Comparison of ENCODE assay signal across 8 mouse cellular contexts in the genomic region with DNA sequence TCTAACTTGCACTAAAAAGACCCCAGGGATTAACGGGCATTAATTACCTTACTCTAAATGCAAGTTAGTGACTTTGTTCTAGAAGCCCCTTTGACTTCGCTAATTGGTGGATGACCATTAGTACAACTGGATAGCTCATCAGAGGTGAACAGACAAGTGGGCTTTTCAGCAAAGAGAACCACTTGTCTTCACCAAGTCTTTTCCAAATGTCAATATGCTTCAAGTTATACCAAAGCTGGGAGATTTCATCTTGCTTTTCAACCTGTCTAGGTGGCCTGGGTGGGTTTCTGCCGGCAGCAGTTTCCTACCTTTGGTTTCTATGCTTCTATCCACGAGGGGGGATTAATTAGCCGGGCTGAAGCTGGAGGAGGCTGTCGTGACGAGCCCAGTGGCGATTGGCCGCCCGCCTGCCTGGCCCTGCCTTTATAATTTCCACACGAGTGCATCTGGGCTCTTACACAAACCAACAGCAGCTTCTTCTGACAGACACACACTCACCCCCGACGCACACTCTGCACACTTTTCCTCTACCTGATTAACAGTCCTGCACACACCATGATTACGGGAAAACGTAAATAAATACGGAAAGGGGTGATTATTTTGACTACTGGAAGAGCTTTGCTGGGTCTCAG. TPM values are rescaled to one million over a fixed set of nuclear protein-coding genes. Genes with fewer than 3 reads are reported as not detected.
DNase-seq lines count a peak whose midpoint lies in the region; ATAC-seq and TF ChIP-seq lines count a peak whose summit lies in the region.
"Had no signal": no experiment of that assay in that cellular context is flagged by ENCODE, and none has a peak within 500 bp of the region (broad histone marks: within the 10 kb centered on the region; RNA-seq: fewer than 3 reads in every experiment).

Gene Mab21l1 (plus strand): TSS at position 455 of the 632 bp plus-strand sequence.

- peaks cover 0 to 4% of the 10 kb centered on the region in 2 experiments; a peak in 2 of 4 replicates for H3K4me1 ChIP-seq in ES-E14 (ENCODE audit: control insufficient read depth in 2 of 2, insufficient read depth in 2 of 2, low read length in 2 of 2, poor library complexity in 1 of 2)
- peaks cover 56% of the 10 kb centered on the region for H3K4me1 ChIP-seq in forebrain, embryonic 12.5 days
- H3K4me1 ChIP-seq in hindbrain, embryonic 11.5 days (replicated peaks; ENCODE audit: control insufficient read depth, insufficient read depth, low read length): 0 out of 2 replicates have a peak, but pooled peaks cover 5% of the 10 kb centered on the region
- H3K4me1 ChIP-seq in liver, embryonic 11.5 days (replicated peaks; ENCODE audit: control insufficient read depth, insufficient read depth, low read length): peaks cover 8% of the 10 kb centered on the region
- no peaks in the 10 kb centered on the region; the same call in 1 of the 2 replicates for H3K4me1 ChIP-seq in small intestine, adult 2 months (ENCODE audit: control insufficient read depth, insufficient read depth, insufficient read length, low read length)

- H3K4me2 ChIP-seq in forebrain, embryonic 12.5 days: peak within 1 kb of the TSS; percentile 51
- peak within 1 kb of the TSS; percentile 54 for H3K4me2 ChIP-seq in hindbrain, embryonic 11.5 days (replicated peaks; ENCODE audit: low read depth, low read length)
- peak within 1 kb of the TSS; percentile 67 for H3K4me2 ChIP-seq in liver, embryonic 11.5 days

- no peaks in the 10 kb centered on the region for H3K36me3 ChIP-seq in ES-E14 (ENCODE audit: control insufficient read depth, insufficient read depth, low read length, poor library complexity, severe bottlenecking)
- H3K36me3 ChIP-seq in forebrain, embryonic 12.5 days (replicated peaks): no peaks in the 10 kb centered on the region
- H3K36me3 ChIP-seq in hindbrain, embryonic 11.5 days (ENCODE audit: control insufficient read depth, insufficient read depth, low read length): no peaks in the 10 kb centered on the region
- H3K36me3 ChIP-seq in liver, embryonic 11.5 days (ENCODE audit: control insufficient read depth, insufficient read depth, low read length): no peaks in the 10 kb centered on the region
- H3K36me3 ChIP-seq in small intestine, adult 2 months (ENCODE audit: control insufficient read depth, insufficient read depth, low read length): no peaks in the 10 kb centered on the region

- peak within 1 kb of the TSS; percentile 13 to 34; a peak in 2 of 4 replicates for H3K4me3 ChIP-seq in ES-E14 (ENCODE audit: insufficient read depth in 1 of 2, low read depth in 1 of 2, low read length in 2 of 2, poor library complexity in 1 of 2, severe bottlenecking in 1 of 2)
- peak within 1 kb of the TSS; percentile 37 for H3K4me3 ChIP-seq in forebrain, embryonic 12.5 days (replicated peaks)
- H3K4me3 ChIP-seq in hindbrain, embryonic 11.5 days (ENCODE audit: low read depth, low read length): peak within 1 kb of the TSS; percentile 48
- peak within 1 kb of the TSS; percentile 43 for H3K4me3 ChIP-seq in liver, embryonic 11.5 days (ENCODE audit: low read depth, low read length)
- peak within 1 kb of the TSS; percentile 43 for H3K4me3 ChIP-seq in small intestine, adult 2 months (ENCODE audit: low read depth, low read length)
- H3K4me3 ChIP-seq: erythroblast, embryonic 14.5 days had no signal

- no peak for TF ChIP-seq POLR2A in small intestine, adult 2 months (IDR thresholded peaks at IDR 0.05; ENCODE audit: low read depth, low read length)

- ATAC-seq in forebrain, embryonic 12.5 days (ENCODE audit: low FRiP score): peak; percentile 61
- ATAC-seq in hindbrain, embryonic 11.5 days (ENCODE audit: low FRiP score): peak; percentile 61
- ATAC-seq in liver, embryonic 11.5 days (replicated peaks; ENCODE audit: low FRiP score): no peak

- WGBS in forebrain, embryonic 12.5 days: under 1% methylated on average over 16 of the region's 16 CpGs
- under 1% methylated on average over 16 of the region's 16 CpGs for WGBS in hindbrain, embryonic 11.5 days
- WGBS in liver, embryonic 11.5 days: 3% methylated on average over 16 of the region's 16 CpGs
- 64% methylated on average over 16 of the region's 16 CpGs for WGBS in small intestine, adult 2 months

- DNase-seq in ES-E14 (ENCODE audit: low read depth, low spot score): no peak
- DNase-seq in brain, adult 2 months (ENCODE audit: low read depth, low spot score): peak; percentile 95
- DNase-seq in hindbrain, embryonic 11.5 days (ENCODE audit: low spot score): peak; percentile 74
- DNase-seq in liver, embryonic 11.5 days (ENCODE audit: low spot score): peak; percentile 43
- DNase-seq in layer of hippocampus, adult 9-11 months: no peak

- no peak within 1 kb of the TSS for H3K27ac ChIP-seq in ES-E14 (ENCODE audit: insufficient read depth, low read depth, low read length, poor library complexity, severe bottlenecking)
- peak within 1 kb of the TSS; percentile 66 for H3K27ac ChIP-seq in forebrain, embryonic 12.5 days
- H3K27ac ChIP-seq in hindbrain, embryonic 11.5 days (ENCODE audit: low read depth, low read length): peak within 1 kb of the TSS; percentile 84
- H3K27ac ChIP-seq in liver, embryonic 11.5 days (ENCODE audit: low read depth, low read length): no peak within 1 kb of the TSS
- H3K27ac ChIP-seq in small intestine, adult 2 months (ENCODE audit: insufficient read depth, low read depth, low read length): no peak within 1 kb of the TSS

- no peak within 1 kb of the TSS for H3K9ac ChIP-seq in ES-E14 (ENCODE audit: insufficient read depth, low read depth, low read length, poor library complexity, severe bottlenecking)
- peak within 1 kb of the TSS; percentile 48 for H3K9ac ChIP-seq in forebrain, embryonic 12.5 days
- H3K9ac ChIP-seq in hindbrain, embryonic 11.5 days (ENCODE audit: low read depth, low read length): peak within 1 kb of the TSS; percentile 71
- peak within 1 kb of the TSS; percentile 20 for H3K9ac ChIP-seq in liver, embryonic 11.5 days (ENCODE audit: low read depth, low read length)

- in situ Hi-C loops in ES-E14 (cut with MboI; ENCODE audit: low sequenced_read_pairs in 2 of 2, unreplicated experiment in 2 of 2): no loop called here

- H3K9me3 ChIP-seq in ES-E14 (ENCODE audit: control insufficient read depth, insufficient read depth, low read depth, low read length): no peaks in the 10 kb centered on the region
- H3K9me3 ChIP-seq in forebrain, embryonic 12.5 days: no peaks in the 10 kb centered on the region
- no peaks in the 10 kb centered on the region for H3K9me3 ChIP-seq in hindbrain, embryonic 11.5 days (ENCODE audit: control insufficient read depth, low read length)
- H3K9me3 ChIP-seq in liver, embryonic 11.5 days (ENCODE audit: control insufficient read depth, low read length): no peaks in the 10 kb centered on the region

- TF ChIP-seq CTCF in small intestine, adult 2 months (IDR thresholded peaks at IDR 0.05; ENCODE audit: extremely low read depth, insufficient read length, insufficient replicate concordance, low read depth, low read length): no peak

- H3K27me3 ChIP-seq in forebrain, embryonic 12.5 days: peaks cover 79% of the 10 kb centered on the region
- peaks cover 20% of the 10 kb centered on the region for H3K27me3 ChIP-seq in hindbrain, embryonic 11.5 days (ENCODE audit: control insufficient read depth, insufficient read depth, low read length)
- H3K27me3 ChIP-seq in liver, embryonic 11.5 days (replicated peaks; ENCODE audit: control insufficient read depth, insufficient read depth, low read length): peaks cover 79% of the 10 kb centered on the region
- peaks cover 4% of the 10 kb centered on the region; the same call in 1 of the 2 replicates for H3K27me3 ChIP-seq in small intestine, adult 2 months (ENCODE audit: control insufficient read depth, insufficient read depth, low read length)

TF ChIP-seq in ES-E14, 5 proteins besides CTCF, POLR2A, EP300 and RAD21:
- TF ChIP-seq ZNF384 (IDR thresholded peaks at IDR 0.05; ENCODE audit: low read depth, low read length): no peak
- no peak for TF ChIP-seq MAFK (IDR thresholded peaks at IDR 0.05; ENCODE audit: insufficient read depth, low read depth, low read length)
- no peak for TF ChIP-seq ZC3H11A (IDR thresholded peaks at IDR 0.05; ENCODE audit: borderline replicate concordance, low read depth, low read length)
- TF ChIP-seq HCFC1 (IDR thresholded peaks at IDR 0.05; ENCODE audit: borderline replicate concordance, insufficient read depth, low read length): no peak
- no peak for TF ChIP-seq CHD2 (IDR thresholded peaks at IDR 0.05; ENCODE audit: low read depth, low read length)

RNA-seq across cellular contexts. Expression of gene Mab21l1, which starts in this region (rescaled TPM):
- 0.18 and 0.26 TPM in 2 replicates for total RNA-seq in ES-E14 (2012; rRNA removed)
- polyA plus RNA-seq in forebrain, embryonic 12.5 days (2016; fragmentation: Nextera tagmentation; extraction: Ambion mirVana): 27.4 and 34.9 TPM in 2 replicates
- 68.1 and 68.5 TPM in 2 replicates for polyA plus RNA-seq in hindbrain, embryonic 11.5 days (2014; fragmentation: Nextera tagmentation; extraction: Ambion mirVana)
- 1.7 and 1.8 TPM in 2 replicates for polyA plus RNA-seq in liver, embryonic 11.5 days (2014; fragmentation: Nextera tagmentation; extraction: Ambion mirVana)
- 0.11 TPM in 1 of 2 replicates, not detected in the other for polyA plus RNA-seq in small intestine, adult 2 months (2012; rRNA removed)
- polyA plus RNA-seq: erythroblast, embryonic 14.5 days had no signal

Comparison
In these comparisons a context has a peak if more than half of its experiments do, and no peak if none do; other contexts are left out.
1. RNA of gene Mab21l1 (polyA plus RNA-seq): 68.1 to 68.5 TPM in hindbrain, embryonic 11.5 days and 27.4 to 34.9 TPM in forebrain, embryonic 12.5 days; 1.7 to 1.8 TPM in liver, embryonic 11.5 days and 0.11 TPM in small intestine, adult 2 months; every median in the first group is over 10 times any median in the second.
2. DNase-seq: peak in brain, adult 2 months (single experiment), hindbrain, embryonic 11.5 days (single experiment) and liver, embryonic 11.5 days (single experiment); none in ES-E14 (single experiment) and layer of hippocampus, adult 9-11 months (single experiment).
3. H3K27ac ChIP-seq: peak in forebrain, embryonic 12.5 days (single experiment) and hindbrain, embryonic 11.5 days (single experiment); none in ES-E14 (single experiment), liver, embryonic 11.5 days (single experiment) and small intestine, adult 2 months (single experiment).
4. Peak in every context shown above with its lines, with median percentiles within 50 percentile points of each other: H3K4me3 ChIP-seq and H3K4me2 ChIP-seq.